Mouse (Mus musculus): ENCODE results near the gene Psma6. TPM values are rescaled to one million over a fixed set of nuclear protein-coding genes. Genes with fewer than 3 reads are reported as not detected.

The Psma6 gene
- polyA plus RNA-seq, 1 experiment, result 538 TPM

DNA sequence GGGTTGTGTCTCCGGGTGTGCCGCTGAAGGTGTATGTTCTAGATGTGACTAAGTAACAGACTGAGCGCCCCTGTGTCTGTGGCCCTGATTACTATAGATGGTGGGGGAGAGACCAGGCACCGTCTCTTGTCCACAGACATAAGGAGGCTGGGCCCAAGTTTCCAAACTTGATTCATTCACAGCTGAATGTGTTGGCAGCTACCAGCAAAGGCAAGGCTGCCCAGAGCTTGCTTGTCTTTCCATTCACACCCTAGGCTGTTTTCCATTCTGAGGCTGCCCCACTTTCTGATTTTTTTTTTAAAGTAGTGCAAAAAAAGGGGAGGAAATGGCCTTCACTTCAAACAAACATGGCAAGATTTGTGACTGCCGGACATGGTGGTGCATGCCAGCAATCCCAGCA, 72.9 kb downstream of the Psma6 start:
- TF ChIP-seq CTCF (IDR thresholded peaks at IDR 0.05; ENCODE audit: control insufficient read depth, insufficient read depth, insufficient replicate concordance, low read depth, low read length) (no peak), POLR2A (IDR thresholded peaks at IDR 0.05; ENCODE audit: control insufficient read depth, low read depth, low read length) (no peak)
- Histone ChIP-seq H3K4me3 (ENCODE audit: control insufficient read depth, low read depth, low read length) (no peak overlapping the region), H3K27me3 (ENCODE audit: control insufficient read depth, insufficient read depth, low read length) (no peaks in the 10 kb centered on the region), H3K36me3 (ENCODE audit: control insufficient read depth, insufficient read depth, low read length) (no peaks in the 10 kb centered on the region), H3K4me1 (ENCODE audit: control insufficient read depth, insufficient read depth, low read length) (peaks cover 4% of the 10 kb centered on the region), H3K27ac (ENCODE audit: control insufficient read depth, insufficient read depth, low read depth, low read length) (no peak overlapping the region)

DNA sequence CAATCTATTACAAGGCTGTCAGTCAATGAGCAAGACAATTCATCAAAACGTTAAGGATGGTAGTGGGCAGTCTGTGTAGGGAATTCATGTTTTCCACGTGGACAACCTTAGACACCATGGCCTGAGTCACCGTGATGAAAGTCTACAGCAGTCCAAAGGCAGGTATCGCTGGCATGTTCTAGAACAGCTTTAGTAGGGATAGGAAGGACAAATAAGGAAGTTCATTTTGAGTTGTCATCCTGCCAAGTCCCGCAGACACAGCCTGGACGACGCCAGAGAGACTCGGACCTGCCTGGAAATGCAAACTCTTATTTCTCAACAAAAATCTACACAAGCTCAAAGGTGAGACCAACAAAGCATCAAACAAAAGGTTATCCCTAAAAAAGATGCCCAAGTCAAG, 75.7 kb downstream of the Psma6 start:
- H3K27me3 ChIP-seq (ENCODE audit: control insufficient read depth, insufficient read depth, low read length), result no peaks in the 10 kb centered on the region
- peaks cover 4% of the 10 kb centered on the region; the same call in 1 of the 2 replicates for H3K4me1 ChIP-seq (ENCODE audit: control insufficient read depth, insufficient read depth, low read length)
- no peak overlapping the region for H3K4me3 ChIP-seq (ENCODE audit: control insufficient read depth, low read depth, low read length)
- H3K36me3 ChIP-seq (ENCODE audit: control insufficient read depth, insufficient read depth, low read length), result no peaks in the 10 kb centered on the region
- no peak for TF ChIP-seq CTCF (IDR thresholded peaks at IDR 0.05; ENCODE audit: control insufficient read depth, insufficient read depth, insufficient replicate concordance, low read depth, low read length)
- TF ChIP-seq POLR2A (IDR thresholded peaks at IDR 0.05; ENCODE audit: control insufficient read depth, low read depth, low read length), result no peak
- H3K27ac ChIP-seq (ENCODE audit: control insufficient read depth, insufficient read depth, low read depth, low read length), result no peak overlapping the region

DNA sequence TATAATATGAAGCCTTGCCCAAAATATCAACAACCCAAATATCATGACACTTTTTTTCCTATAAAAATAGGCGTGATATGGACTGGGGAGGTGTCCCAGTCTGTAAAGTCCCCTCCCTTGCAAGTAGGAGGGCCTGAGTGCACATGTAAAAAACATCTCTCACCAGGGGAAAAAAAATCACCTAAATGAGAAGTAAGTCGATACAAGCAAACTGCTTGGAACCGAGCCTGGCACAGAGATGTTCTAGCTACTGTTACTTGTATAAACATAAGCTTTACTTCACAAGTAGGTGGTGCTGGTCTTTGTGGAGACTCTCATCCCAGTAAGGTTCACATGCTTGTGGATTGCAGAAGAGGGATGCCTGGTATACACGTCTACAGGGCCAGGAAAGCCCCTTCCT, 76.9 kb downstream of the Psma6 start:
- Histone ChIP-seq H3K27me3 (ENCODE audit: control insufficient read depth, insufficient read depth, low read length) (no peaks in the 10 kb centered on the region), H3K4me3 (ENCODE audit: control insufficient read depth, low read depth, low read length) (no peak overlapping the region), H3K27ac (ENCODE audit: control insufficient read depth, insufficient read depth, low read depth, low read length) (peak overlapping the region; percentile 5; the same call in 1 of the 2 replicates), H3K4me1 (ENCODE audit: control insufficient read depth, insufficient read depth, low read length) (peaks cover 5% of the 10 kb centered on the region; the same call in 1 of the 2 replicates), H3K36me3 (ENCODE audit: control insufficient read depth, insufficient read depth, low read length) (no peaks in the 10 kb centered on the region)
- TF ChIP-seq CTCF (IDR thresholded peaks at IDR 0.05; ENCODE audit: control insufficient read depth, insufficient read depth, insufficient replicate concordance, low read depth, low read length), result no peak
- TF ChIP-seq POLR2A (IDR thresholded peaks at IDR 0.05; ENCODE audit: control insufficient read depth, low read depth, low read length), result no peak

DNA sequence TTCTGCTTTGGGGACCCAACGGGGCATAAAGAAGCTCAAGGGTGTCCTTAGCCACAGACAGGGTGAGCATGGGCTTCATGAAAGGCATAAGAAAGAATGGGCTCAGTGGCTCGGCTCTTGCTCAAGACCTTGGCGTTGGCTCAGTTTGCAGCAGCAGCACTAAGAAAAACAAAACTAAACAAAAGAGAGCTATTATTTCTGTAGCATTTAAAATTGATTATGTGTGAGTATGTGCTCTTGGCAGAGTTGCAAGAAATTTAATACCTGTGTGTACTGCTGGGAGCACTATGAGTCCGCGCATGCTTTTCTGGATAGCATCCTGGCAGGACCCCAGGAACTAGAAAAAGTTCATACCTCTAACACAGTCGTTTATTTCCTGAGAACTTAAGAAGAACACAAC, 77.7 kb downstream of the Psma6 start:
- H3K27me3 ChIP-seq (ENCODE audit: control insufficient read depth, insufficient read depth, low read length), result no peaks in the 10 kb centered on the region
- H3K27ac ChIP-seq (ENCODE audit: control insufficient read depth, insufficient read depth, low read depth, low read length), result no peak overlapping the region
- TF ChIP-seq POLR2A (IDR thresholded peaks at IDR 0.05; ENCODE audit: control insufficient read depth, low read depth, low read length) (no peak), CTCF (IDR thresholded peaks at IDR 0.05; ENCODE audit: control insufficient read depth, insufficient read depth, insufficient replicate concordance, low read depth, low read length) (no peak)
- H3K36me3 ChIP-seq (ENCODE audit: control insufficient read depth, insufficient read depth, low read length), result no peaks in the 10 kb centered on the region
- peaks cover 5% of the 10 kb centered on the region; the same call in 1 of the 2 replicates for H3K4me1 ChIP-seq (ENCODE audit: control insufficient read depth, insufficient read depth, low read length)
- H3K4me3 ChIP-seq (ENCODE audit: control insufficient read depth, low read depth, low read length), result no peak overlapping the region

DNA sequence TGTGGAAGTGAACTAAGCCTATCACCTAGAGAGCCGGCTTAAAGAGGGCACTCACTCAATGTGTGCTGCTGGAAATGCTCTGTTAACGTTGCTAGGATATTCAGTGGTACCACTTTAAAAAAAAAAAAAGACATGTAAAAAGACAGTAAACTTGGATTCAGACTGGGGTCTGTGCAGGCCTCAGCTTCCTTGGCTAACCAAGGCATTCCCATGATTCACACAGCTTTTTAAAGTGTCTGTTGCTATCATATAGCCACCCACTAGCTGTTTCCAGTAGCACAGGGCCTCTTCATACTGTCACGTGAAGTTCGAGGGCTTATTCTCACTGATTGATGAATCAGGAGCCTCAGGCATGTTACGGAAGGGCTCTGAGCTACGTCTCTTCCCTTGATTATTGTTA, 78.4 kb downstream of the Psma6 start:
- Histone ChIP-seq H3K27ac (ENCODE audit: control insufficient read depth, insufficient read depth, low read depth, low read length) (0 out of 2 replicates have a peak overlapping the region, but pooled peaks have one; percentile 8), H3K27me3 (ENCODE audit: control insufficient read depth, insufficient read depth, low read length) (no peaks in the 10 kb centered on the region), H3K4me3 (ENCODE audit: control insufficient read depth, low read depth, low read length) (no peak overlapping the region), H3K36me3 (ENCODE audit: control insufficient read depth, insufficient read depth, low read length) (no peaks in the 10 kb centered on the region), H3K4me1 (ENCODE audit: control insufficient read depth, insufficient read depth, low read length) (peaks cover 5% of the 10 kb centered on the region; the same call in 1 of the 2 replicates)
- TF ChIP-seq POLR2A (IDR thresholded peaks at IDR 0.05; ENCODE audit: control insufficient read depth, low read depth, low read length), result no peak
- no peak for TF ChIP-seq CTCF (IDR thresholded peaks at IDR 0.05; ENCODE audit: control insufficient read depth, insufficient read depth, insufficient replicate concordance, low read depth, low read length)

DNA sequence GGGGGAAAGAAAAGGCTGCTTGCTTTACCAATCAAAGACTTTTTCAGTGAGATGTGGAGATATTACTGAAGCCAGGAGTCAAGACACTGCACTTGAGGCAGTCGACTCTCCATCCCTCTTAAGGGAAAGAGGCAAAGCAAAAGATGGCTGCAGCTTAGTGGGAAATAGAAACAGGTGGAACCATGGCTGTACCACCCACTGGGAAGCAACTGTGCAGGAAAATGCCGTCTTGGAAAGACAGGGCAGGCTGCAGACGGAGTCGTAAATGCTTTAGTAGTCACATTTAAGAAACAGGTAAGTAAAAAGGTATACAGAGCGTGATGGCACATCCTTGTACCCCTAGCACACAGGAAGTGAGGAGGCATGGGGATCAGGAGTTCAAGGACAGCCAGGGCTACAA, 79.1 kb downstream of the Psma6 start:
- H3K27me3 ChIP-seq (ENCODE audit: control insufficient read depth, insufficient read depth, low read length), result no peaks in the 10 kb centered on the region
- no peak for TF ChIP-seq POLR2A (IDR thresholded peaks at IDR 0.05; ENCODE audit: control insufficient read depth, low read depth, low read length)
- TF ChIP-seq CTCF (IDR thresholded peaks at IDR 0.05; ENCODE audit: control insufficient read depth, insufficient read depth, insufficient replicate concordance, low read depth, low read length), result no peak
- H3K4me3 ChIP-seq (ENCODE audit: control insufficient read depth, low read depth, low read length), result no peak overlapping the region
- peak overlapping the region; percentile 1; the same call in 1 of the 2 replicates for H3K27ac ChIP-seq (ENCODE audit: control insufficient read depth, insufficient read depth, low read depth, low read length)
- H3K36me3 ChIP-seq (ENCODE audit: control insufficient read depth, insufficient read depth, low read length), result no peaks in the 10 kb centered on the region
- peaks cover 5% of the 10 kb centered on the region; the same call in 1 of the 2 replicates for H3K4me1 ChIP-seq (ENCODE audit: control insufficient read depth, insufficient read depth, low read length)

DNA sequence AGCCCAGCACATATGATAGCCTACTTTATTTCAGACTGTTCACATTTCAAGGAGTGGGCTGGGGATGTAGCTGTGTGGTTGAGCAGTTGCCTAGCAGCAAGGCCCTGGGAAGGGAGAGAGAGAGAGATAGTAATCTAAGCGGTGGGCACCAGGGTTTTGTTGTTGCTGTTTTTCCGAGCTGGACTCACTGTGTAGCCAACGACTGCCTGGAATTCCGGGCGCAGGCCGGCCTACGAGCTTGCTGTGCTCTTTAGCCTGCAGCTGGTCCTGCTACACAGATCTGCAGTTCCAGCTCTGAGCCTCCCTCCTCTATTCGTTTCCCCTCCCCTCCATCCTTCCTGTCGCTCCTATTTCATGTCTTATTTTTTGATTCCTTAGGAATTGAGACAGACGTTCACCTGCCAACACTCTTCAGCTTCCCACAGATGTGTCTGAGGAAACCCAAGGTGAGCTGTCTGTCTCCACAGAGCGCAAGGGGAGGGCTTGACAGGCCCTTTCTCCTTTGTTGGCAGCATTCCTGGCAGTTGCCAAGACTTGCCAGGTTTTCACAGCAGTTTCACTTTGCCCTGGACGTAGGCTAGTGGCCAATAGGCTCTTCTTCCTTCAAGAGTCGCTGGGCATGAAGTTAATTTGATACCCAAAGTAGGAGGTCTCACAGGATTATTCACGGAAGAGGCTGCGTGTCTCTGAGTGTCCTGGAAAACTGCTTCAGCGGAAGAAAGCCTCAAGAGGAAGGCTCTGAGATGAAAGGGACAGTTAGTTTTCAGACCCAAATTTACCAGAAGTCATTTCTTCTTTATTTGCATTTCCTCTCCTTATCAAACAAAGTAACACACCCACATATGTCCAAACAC, 80.2 kb downstream of the Psma6 start:
- Histone ChIP-seq H3K27ac (ENCODE audit: control insufficient read depth, insufficient read depth, low read depth, low read length) (peak overlapping the region; percentile 64), H3K4me3 (ENCODE audit: control insufficient read depth, low read depth, low read length) (no peak overlapping the region), H3K36me3 (ENCODE audit: control insufficient read depth, insufficient read depth, low read length) (no peaks in the 10 kb centered on the region), H3K4me1 (ENCODE audit: control insufficient read depth, insufficient read depth, low read length) (peaks cover 5% of the 10 kb centered on the region; the same call in 1 of the 2 replicates), H3K27me3 (ENCODE audit: control insufficient read depth, insufficient read depth, low read length) (no peaks in the 10 kb centered on the region)
- TF ChIP-seq CTCF (IDR thresholded peaks at IDR 0.05; ENCODE audit: control insufficient read depth, insufficient read depth, insufficient replicate concordance, low read depth, low read length), result no peak
- TF ChIP-seq POLR2A (IDR thresholded peaks at IDR 0.05; ENCODE audit: control insufficient read depth, low read depth, low read length), result no peak

Measured in testis, adult 2 months (tissue).